Mouse (Mus musculus) activated CD4-positive, CD25-positive, alpha-beta regulatory T cell, adult 4 months (primary cell): ENCODE measurements around the gene Cfap99. TPM values are rescaled to one million over a fixed set of nuclear protein-coding genes. Genes with fewer than 3 reads are reported as not detected.

Experiments
- ATAC-seq: one replicate; pipeline ENCODE4 v1.8.0; 2017
- polyA plus RNA-seq, 2 experiments: library from polyadenylated mRNA; unstranded; fragments of 100-300 nt; shearing (Covaris generic); gene quantifications; one replicate each; pipeline ENCODE4 v1.2.1; 2017

The Cfap99 gene
- polyA plus RNA-seq, 2 experiments from 2014 or later = not detected

GRCm38 (mm10) chr5:34335539-34336096, 47.2 kb downstream of the Cfap99 start:
- ATAC-seq = peak; percentile 11

- peak; percentile 93 for ATAC-seq
Observed at GRCm38 (mm10) chr5:34336097-34336774, 47.8 kb downstream of the Cfap99 start, which contains the start of gene Rnf4. TSS of gene Rnf4 (plus strand) at chr5:34336289.

GRCm38 (mm10) chr5:34336775-34337450, 48.5 kb downstream of the Cfap99 start:
- ATAC-seq = peak; percentile 57

- ATAC-seq = no peak
Observed at GRCm38 (mm10) chr5:34340246-34340645, 51.8 kb downstream of the Cfap99 start.

GRCm38 (mm10) chr5:34352084-34352631, 63.8 kb downstream of the Cfap99 start:
- ATAC-seq = no peak

- ATAC-seq = no peak
Observed at GRCm38 (mm10) chr5:34360261-34360660, 71.9 kb downstream of the Cfap99 start.

- ATAC-seq = no peak
Observed at GRCm38 (mm10) chr5:34363115-34363514, 74.7 kb downstream of the Cfap99 start.

GRCm38 (mm10) chr5:34368551-34369290, 80.3 kb downstream of the Cfap99 start:
- ATAC-seq = no peak

GRCm38 (mm10) chr5:34369341-34370021, 81.1 kb downstream of the Cfap99 start, which contains the start of gene Fam193a:
TSS of gene Fam193a (plus strand) at chr5:34369933.
- peak; percentile 83 for ATAC-seq

- ATAC-seq = no peak
Observed at GRCm38 (mm10) chr5:34370022-34370823, 81.8 kb downstream of the Cfap99 start.

- ATAC-seq = no peak
Observed at GRCm38 (mm10) chr5:34370840-34371239, 82.4 kb downstream of the Cfap99 start.

GRCm38 (mm10) chr5:34372141-34372540, 83.7 kb downstream of the Cfap99 start:
- no peak for ATAC-seq

- ATAC-seq = no peak
Observed at GRCm38 (mm10) chr5:34372541-34372940, 84.1 kb downstream of the Cfap99 start.

Other genes with a start within 250 kb of the Cfap99 start
- gene Poln, start 119.2 kb upstream of the Cfap99 start, polyA plus RNA-seq = under 1 TPM; 0.28 to 0.94 TPM
- gene Haus3, start 119.1 kb upstream of the Cfap99 start, polyA plus RNA-seq = 10 to 100 TPM; 76.9 to 90.0 TPM
- gene Mxd4, start 100.9 kb upstream of the Cfap99 start, polyA plus RNA-seq = 100 to 1,000 TPM; 112 to 135 TPM
- gene Zfyve28, start 151 bp upstream of the Cfap99 start, polyA plus RNA-seq = 1 to 10 TPM; 3.4 TPM
- 100 to 1,000 TPM; 108 TPM for gene Rnf4, start 47.7 kb downstream of the Cfap99 start, polyA plus RNA-seq
- gene Fam193a, start 81.3 kb downstream of the Cfap99 start, polyA plus RNA-seq = 10 to 100 TPM; 12.5 to 13.3 TPM
- 10 to 100 TPM; 23.4 to 24.8 TPM for gene Tnip2, start 225.4 kb downstream of the Cfap99 start, polyA plus RNA-seq
- 1 to 10 TPM; 4.0 to 9.6 TPM for gene Sh3bp2, start 237.2 kb downstream of the Cfap99 start, polyA plus RNA-seq